Mouse (Mus musculus): Measurements from ENCODE around the gene Nfkbib. TPM values are rescaled to one million over a fixed set of nuclear protein-coding genes. Genes with fewer than 3 reads are reported as not detected.

Gene Nfkbib
- polyA plus RNA-seq (2012; rRNA removed), result 39.6 and 40.0 TPM in 2 replicates

DNA sequence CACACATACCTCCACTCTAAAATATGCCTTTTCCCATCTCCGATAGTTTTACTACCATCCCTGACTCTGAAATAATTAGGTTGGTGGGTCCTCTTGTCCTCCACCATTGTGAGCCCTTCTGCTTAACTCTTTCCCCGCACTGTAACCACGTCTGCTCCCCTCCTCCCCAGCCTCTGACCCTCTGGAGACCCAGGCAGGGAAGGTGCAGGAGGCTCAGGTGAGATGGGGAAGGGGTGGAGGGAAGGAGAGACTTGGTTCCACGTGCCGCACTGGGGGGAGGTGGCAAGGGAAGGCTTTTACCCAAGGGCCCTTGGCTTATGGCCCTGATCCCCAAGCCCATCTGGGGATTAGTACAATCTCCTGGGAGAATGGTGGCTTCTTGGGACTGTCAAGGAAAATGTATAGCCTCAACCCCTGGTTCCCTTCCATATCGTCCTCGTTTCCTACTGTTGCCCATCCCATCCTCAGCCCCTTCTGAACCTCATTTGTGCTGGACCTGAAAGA, at the start of gene Nfkbib:
Gene Nfkbib, minus strand, starts transcription at position 51 of the 504 bp plus-strand sequence.
- TF ChIP-seq CTCF (IDR thresholded peaks at IDR 0.05; ENCODE audit: borderline replicate concordance, insufficient read depth, low read depth, low read length) (no peak), POLR2A (IDR thresholded peaks at IDR 0.05; ENCODE audit: borderline replicate concordance, insufficient read depth, low read length) (no peak)
- Histone ChIP-seq H3K27me3 (ENCODE audit: control insufficient read depth, insufficient read depth, low read length) (no peaks in the 10 kb centered on the region), H3K4me1 (ENCODE audit: control insufficient read depth, insufficient read depth, low read length) (peaks cover 11% of the 10 kb centered on the region), H3K27ac (ENCODE audit: insufficient read depth, low read length) (no peak within 1 kb of the TSS), H3K4me3 (replicated peaks; ENCODE audit: insufficient read depth, low read depth, low read length) (peak within 1 kb of the TSS; percentile 60)
- peak in 1 of 2 experiments; percentile 24 for DNase-seq
- 52% methylated on average over 7 of the region's 7 CpGs for whole genome bisulfite sequencing

DNA sequence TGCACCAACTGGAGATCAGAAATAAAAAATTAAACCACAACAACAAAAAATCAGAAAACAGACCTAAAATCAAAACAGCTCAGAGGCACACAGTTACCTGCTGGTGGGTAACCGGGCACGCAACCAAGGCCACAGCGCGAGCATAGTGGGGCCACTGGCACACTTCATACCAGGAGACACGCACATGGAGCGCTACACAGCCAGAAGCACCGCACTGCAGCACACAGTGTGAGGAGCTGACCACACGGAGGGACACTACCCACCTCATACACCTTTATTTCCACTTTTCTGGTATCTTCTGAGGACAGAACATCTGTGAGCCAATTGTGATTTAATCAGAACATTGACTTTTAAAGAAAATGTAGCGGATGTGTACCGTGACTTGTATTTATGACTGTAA, 49.6 kb upstream of the Nfkbib start:
- Histone ChIP-seq H3K4me1 (ENCODE audit: control insufficient read depth, insufficient read depth, low read length) (peaks cover 39% of the 10 kb centered on the region), H3K27ac (ENCODE audit: insufficient read depth, low read length) (no peak overlapping the region), H3K27me3 (ENCODE audit: control insufficient read depth, insufficient read depth, low read length) (no peaks in the 10 kb centered on the region), H3K4me3 (replicated peaks; ENCODE audit: insufficient read depth, low read depth, low read length) (no peak overlapping the region)
- no peak for DNase-seq
- 38% methylated on average over 10 of the region's 10 CpGs for WGBS
- TF ChIP-seq POLR2A (IDR thresholded peaks at IDR 0.05; ENCODE audit: borderline replicate concordance, insufficient read depth, low read length) (no peak), CTCF (IDR thresholded peaks at IDR 0.05; ENCODE audit: borderline replicate concordance, insufficient read depth, low read depth, low read length) (no peak)

- H3K4me1 ChIP-seq (ENCODE audit: control insufficient read depth, insufficient read depth, low read length), result peaks cover 34% of the 10 kb centered on the region
- H3K27me3 ChIP-seq (ENCODE audit: control insufficient read depth, insufficient read depth, low read length), result no peaks in the 10 kb centered on the region
- WGBS, result 38% methylated on average over 9 of the region's 9 CpGs
- no peak overlapping the region for H3K4me3 ChIP-seq (replicated peaks; ENCODE audit: insufficient read depth, low read depth, low read length)
- H3K27ac ChIP-seq (ENCODE audit: insufficient read depth, low read length), result no peak overlapping the region
- TF ChIP-seq POLR2A (IDR thresholded peaks at IDR 0.05; ENCODE audit: borderline replicate concordance, insufficient read depth, low read length) (no peak), CTCF (IDR thresholded peaks at IDR 0.05; ENCODE audit: borderline replicate concordance, insufficient read depth, low read depth, low read length) (no peak)
- DNase-seq, result no peak
Observed at GRCm38 (mm10) chr7:28816201-28816600, 48.9 kb upstream of the Nfkbib start.

- Histone ChIP-seq H3K4me3 (replicated peaks; ENCODE audit: insufficient read depth, low read depth, low read length) (no peak overlapping the region), H3K27ac (ENCODE audit: insufficient read depth, low read length) (0 out of 2 replicates have a peak overlapping the region, but pooled peaks have one; percentile 32), H3K4me1 (ENCODE audit: control insufficient read depth, insufficient read depth, low read length) (peaks cover 24% of the 10 kb centered on the region), H3K27me3 (ENCODE audit: control insufficient read depth, insufficient read depth, low read length) (no peaks in the 10 kb centered on the region)
- TF ChIP-seq POLR2A (IDR thresholded peaks at IDR 0.05; ENCODE audit: borderline replicate concordance, insufficient read depth, low read length) (no peak), CTCF (IDR thresholded peaks at IDR 0.05; ENCODE audit: borderline replicate concordance, insufficient read depth, low read depth, low read length) (no peak)
- WGBS, result 74% methylated on average over 9 of the region's 9 CpGs
- no peak for DNase-seq
Observed at GRCm38 (mm10) chr7:28815230-28815629, 47.9 kb upstream of the Nfkbib start.

DNA sequence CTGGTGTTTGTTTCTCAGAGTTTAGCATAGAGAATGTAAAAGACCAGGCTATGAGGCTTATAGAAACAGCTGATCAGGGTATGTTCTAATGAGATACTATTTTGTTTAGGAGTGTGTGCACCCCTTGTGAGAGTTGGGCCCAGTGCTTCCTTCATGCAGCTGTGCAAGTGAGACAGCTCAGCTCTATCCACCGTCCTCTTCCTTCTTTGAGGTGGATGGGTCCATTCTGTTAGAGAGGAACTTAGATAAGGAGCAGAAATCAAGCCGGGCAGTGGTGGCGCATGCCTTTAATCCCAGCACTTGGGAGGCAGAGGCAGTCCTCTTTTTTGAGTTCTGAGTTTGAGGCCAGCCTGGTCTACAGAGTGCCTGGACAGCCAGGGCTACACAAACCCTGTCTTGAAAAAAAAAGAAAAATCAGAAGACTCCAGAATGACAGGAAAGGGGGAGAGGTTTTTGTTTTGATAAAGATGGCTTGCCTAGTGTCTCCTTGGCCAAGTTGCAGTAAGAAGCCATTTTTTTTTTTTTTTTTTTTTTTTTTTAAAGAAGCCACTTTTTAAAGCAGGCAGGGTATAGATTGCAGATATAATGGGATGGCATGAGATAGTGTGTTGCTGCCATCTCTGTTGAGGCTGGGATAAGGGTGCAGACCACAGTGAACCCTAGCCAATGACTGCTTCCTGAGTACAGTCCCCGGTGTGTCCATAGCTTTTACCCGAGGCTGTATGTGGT, 47.2 kb upstream of the Nfkbib start:
- no peak for DNase-seq
- H3K27ac ChIP-seq (ENCODE audit: insufficient read depth, low read length), result no peak overlapping the region
- WGBS, result 79% methylated on average over 5 of the region's 5 CpGs
- TF ChIP-seq POLR2A (IDR thresholded peaks at IDR 0.05; ENCODE audit: borderline replicate concordance, insufficient read depth, low read length) (no peak), CTCF (IDR thresholded peaks at IDR 0.05; ENCODE audit: borderline replicate concordance, insufficient read depth, low read depth, low read length) (no peak)
- no peaks in the 10 kb centered on the region for H3K27me3 ChIP-seq (ENCODE audit: control insufficient read depth, insufficient read depth, low read length)
- peaks cover 22% of the 10 kb centered on the region for H3K4me1 ChIP-seq (ENCODE audit: control insufficient read depth, insufficient read depth, low read length)
- H3K4me3 ChIP-seq (replicated peaks; ENCODE audit: insufficient read depth, low read depth, low read length), result no peak overlapping the region

DNA sequence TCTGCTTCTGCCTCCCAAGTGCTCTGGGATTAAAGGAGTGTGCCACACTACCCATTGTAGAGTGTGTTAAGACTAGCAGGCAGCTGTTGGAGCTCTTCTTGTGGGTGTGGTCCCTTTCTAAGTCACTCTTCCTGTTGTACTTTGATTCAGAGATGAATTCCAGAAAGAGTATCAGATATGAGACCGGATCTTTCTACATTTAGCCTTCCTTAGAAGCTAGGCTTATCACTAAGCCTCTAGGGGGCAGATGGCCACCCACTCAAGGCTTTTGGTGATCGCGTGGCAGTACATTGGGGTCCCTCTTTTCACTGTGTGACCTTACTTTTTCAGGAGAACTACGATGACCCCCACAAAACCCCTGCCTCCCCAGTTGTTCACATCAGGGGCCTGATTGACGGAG, 45.6 kb upstream of the Nfkbib start:
- no peak for TF ChIP-seq POLR2A (IDR thresholded peaks at IDR 0.05; ENCODE audit: borderline replicate concordance, insufficient read depth, low read length)
- TF ChIP-seq CTCF (IDR thresholded peaks at IDR 0.05; ENCODE audit: borderline replicate concordance, insufficient read depth, low read depth, low read length), result no peak
- Histone ChIP-seq H3K27me3 (ENCODE audit: control insufficient read depth, insufficient read depth, low read length) (no peaks in the 10 kb centered on the region), H3K27ac (ENCODE audit: insufficient read depth, low read length) (no peak overlapping the region), H3K4me1 (ENCODE audit: control insufficient read depth, insufficient read depth, low read length) (peaks cover 21% of the 10 kb centered on the region), H3K4me3 (replicated peaks; ENCODE audit: insufficient read depth, low read depth, low read length) (no peak overlapping the region)
- WGBS, result 40% methylated on average over 5 of the region's 5 CpGs
- DNase-seq, result no peak

DNA sequence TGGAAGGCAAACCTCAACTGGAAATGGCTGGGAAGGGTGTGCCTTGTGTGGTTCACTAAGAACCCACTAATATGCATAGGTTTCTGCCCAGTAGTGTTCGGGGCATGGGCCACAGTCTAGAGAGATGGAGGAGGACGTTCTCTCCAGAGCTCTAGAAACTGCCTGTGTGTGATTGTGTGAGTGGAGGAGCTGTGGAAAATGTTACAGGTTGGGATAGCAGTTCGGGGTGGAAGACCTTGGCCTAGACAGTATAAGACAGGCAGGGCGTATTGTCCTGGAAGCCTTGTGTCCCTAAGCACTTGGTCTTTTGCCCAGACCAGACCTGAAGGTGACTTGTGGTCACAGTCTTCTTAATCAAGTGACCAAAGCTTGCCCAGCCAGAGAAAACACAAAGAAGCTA, 45.1 kb upstream of the Nfkbib start:
- WGBS, result 9% methylated on average over 4 of the region's 4 CpGs
- Histone ChIP-seq H3K4me1 (ENCODE audit: control insufficient read depth, insufficient read depth, low read length) (peaks cover 16% of the 10 kb centered on the region), H3K27me3 (ENCODE audit: control insufficient read depth, insufficient read depth, low read length) (no peaks in the 10 kb centered on the region), H3K27ac (ENCODE audit: insufficient read depth, low read length) (no peak overlapping the region), H3K4me3 (replicated peaks; ENCODE audit: insufficient read depth, low read depth, low read length) (peak overlapping the region; percentile 34)
- TF ChIP-seq POLR2A (IDR thresholded peaks at IDR 0.05; ENCODE audit: borderline replicate concordance, insufficient read depth, low read length) (no peak), CTCF (IDR thresholded peaks at IDR 0.05; ENCODE audit: borderline replicate concordance, insufficient read depth, low read depth, low read length) (no peak)
- DNase-seq, result no peak
